Comparison of ENCODE assay signal across 19 mouse cellular contexts in genomic region chr2:145920941-145921650, GRCm38 (mm10). TPM values are rescaled to one million over a fixed set of nuclear protein-coding genes. Genes with fewer than 3 reads are reported as not detected.
A peak's percentile ranks its signal among the peaks of the same experiment; 100 is the strongest.
DNase-seq lines count a peak whose midpoint lies in the region; ATAC-seq and TF ChIP-seq lines count a peak whose summit lies in the region.
"Had no signal": no experiment of that assay in that cellular context is flagged by ENCODE, and none has a peak within 500 bp of the region (broad histone marks: within the 10 kb centered on the region; RNA-seq: fewer than 3 reads in every experiment).

No protein-coding gene starts in this region.

- CTCF ChIA-PET in Patski (lab: Charles Lee): interaction anchor here (0.9 to 1.9 kb wide), 4 partner anchors 9 to 493 kb away, joined by 3 to 10 read pairs (median 4); no protein-coding TSS in a partner anchor

- POLR2A ChIA-PET in Patski (lab: Charles Lee): no interaction called here

- H3K4me2 ChIP-seq in liver, postnatal 0 days (ENCODE audit: low read depth, low read length): no peak overlapping the region
- H3K4me2 ChIP-seq: heart, embryonic 12.5 days; liver, embryonic 15.5 days had no signal

- ATAC-seq in liver, postnatal 0 days: no peak
- no peak for ATAC-seq in Patski
- ATAC-seq in megakaryocyte-erythroid progenitor cell, adult 5-6 weeks (replicated peaks; ENCODE audit: low FRiP score, low TSS enrichment, poor library complexity, severe bottlenecking): peak; percentile 53; the same call in 1 of the 2 replicates

- no peaks in the 10 kb centered on the region for H3K27me3 ChIP-seq in liver, postnatal 0 days (ENCODE audit: insufficient read depth, low read length)
- H3K27me3 ChIP-seq in Patski: no peaks in the 10 kb centered on the region
- no peaks in the 10 kb centered on the region for H3K27me3 ChIP-seq in thymus, adult 2 months (ENCODE audit: control insufficient read depth, insufficient read depth, low read length)
- H3K27me3 ChIP-seq: heart, embryonic 12.5 days; liver, embryonic 15.5 days had no signal

- no peaks in the 10 kb centered on the region for H3K4me1 ChIP-seq in liver, postnatal 0 days (ENCODE audit: insufficient read depth)
- no peaks in the 10 kb centered on the region for H3K4me1 ChIP-seq in thymus, adult 2 months (replicated peaks; ENCODE audit: control insufficient read depth, insufficient read depth, low read length)
- H3K4me1 ChIP-seq: heart, embryonic 12.5 days; liver, embryonic 15.5 days had no signal

- H3K27ac ChIP-seq in liver, postnatal 0 days (ENCODE audit: low read depth): no peak overlapping the region
- H3K27ac ChIP-seq in thymus, adult 2 months (ENCODE audit: control insufficient read depth, insufficient read depth, low read length): no peak overlapping the region
- H3K27ac ChIP-seq: liver, embryonic 15.5 days had no signal

- peak; percentile 36; the same call in 1 of the 2 replicates for TF ChIP-seq CTCF in liver, postnatal 0 days (IDR thresholded peaks at IDR 0.05; ENCODE audit: low read depth)
- peak; percentile 55 for TF ChIP-seq CTCF in Patski (IDR thresholded peaks at IDR 0.05)
- TF ChIP-seq CTCF in thymus, adult 2 months (IDR thresholded peaks at IDR 0.05; ENCODE audit: borderline replicate concordance, control insufficient read depth, extremely low read depth, insufficient read depth, low read length, poor library complexity): no peak

- peaks cover 76% of the 10 kb centered on the region for H3K36me3 ChIP-seq in liver, postnatal 0 days (replicated peaks; ENCODE audit: insufficient read depth, low read length)
- peaks cover 78% of the 10 kb centered on the region for H3K36me3 ChIP-seq in thymus, adult 2 months (ENCODE audit: control insufficient read depth, insufficient read depth, low read length)

- H3K9ac ChIP-seq in liver, postnatal 0 days (replicated peaks): no peak overlapping the region
- H3K9ac ChIP-seq: heart, embryonic 12.5 days; liver, embryonic 15.5 days had no signal

- H3K9me3 ChIP-seq in liver, postnatal 0 days (ENCODE audit: low read length): no peaks in the 10 kb centered on the region
- H3K9me3 ChIP-seq: heart, embryonic 12.5 days; liver, embryonic 15.5 days had no signal

- WGBS in liver, postnatal 0 days (ENCODE audit: insufficient replicate concordance): 86% methylated on average over 8 of the region's 8 CpGs
- WGBS in thymus, adult 2 months: 96% methylated on average over 8 of the region's 8 CpGs

- H3K4me3 ChIP-seq in liver, postnatal 0 days (ENCODE audit: low read depth, low read length): no peak overlapping the region
- H3K4me3 ChIP-seq in thymus, adult 2 months (ENCODE audit: control insufficient read depth, insufficient read depth, low read length): no peak overlapping the region
- H3K4me3 ChIP-seq: heart, embryonic 12.5 days; liver, embryonic 15.5 days had no signal

- no peak for TF ChIP-seq EP300 in liver, postnatal 0 days (IDR thresholded peaks at IDR 0.05; ENCODE audit: low read depth)

- no peak for TF ChIP-seq POLR2A in thymus, adult 2 months (IDR thresholded peaks at IDR 0.05; ENCODE audit: control insufficient read depth, extremely low read depth, insufficient read depth, low read length, poor library complexity)

- DNase-seq in heart, adult 11 months: peak; percentile 69
- no peak for DNase-seq in heart, adult 18-20 months
- no peak for DNase-seq in liver, postnatal 0 days
- DNase-seq in liver: no peak
- DNase-seq in Patski (ENCODE audit: low read depth, low spot score): no peak
- DNase-seq in thymus, adult 2 months: no peak
- DNase-seq in adrenal gland, adult (ENCODE audit: inconsistent age in 2 of 2, low spot score in 1 of 2): no peak
- DNase-seq: adrenal gland, postnatal 10 days; cerebellum, adult 18-20 months; gastrocnemius, postnatal 10 days; heart, postnatal 4 days; kidney, adult 9 months; lung, postnatal 4 days; midbrain, embryonic 14.5 days; thymus, adult 18-20 months had no signal

- in situ Hi-C loops in Patski (cut with MboI; ENCODE audit: low pct_unique_long_range_greater_than_20kb): loop anchor here (10.0 to 25.0 kb wide), 2 partner anchors 1144 to 1334 kb away; partner anchors contain the start of genes Dtd1 and Smim26

RNA-seq across cellular contexts. Expression of gene Cfap61, which starts 13.5 kb away (rescaled TPM):
- 1 to 10 TPM in 1 of 2 experiments, under 1 TPM in 1; 0.37 to 1.2 TPM for total RNA-seq in heart, adult 18-20 months (2021)
- 0.05 TPM in 1 of 2 replicates, not detected in the other for polyA plus RNA-seq in liver, postnatal 0 days (2015; fragmentation: Nextera tagmentation; extraction: Ambion mirVana)
- 0.64 TPM for polyA plus RNA-seq in Patski (2021)
- not detected in 2 replicates for total RNA-seq in megakaryocyte-erythroid progenitor cell, adult 5-6 weeks (2014; fragmentation: Nextera tagmentation)
- not detected in 2 replicates for total RNA-seq in megakaryocyte-erythroid progenitor cell, adult 5-6 weeks (2017)
- polyA plus RNA-seq in thymus, adult 2 months (2012; rRNA removed): 0.23 TPM in 1 of 2 replicates, not detected in the other
- polyA plus RNA-seq: liver, embryonic 15.5 days; urinary bladder, adult 2 months had no signal

RNA-seq across cellular contexts. Expression of gene Crnkl1, which starts 13.7 kb away (rescaled TPM):
- total RNA-seq in heart, adult 18-20 months (2021): 10 to 100 TPM; 18.0 to 19.7 TPM
- polyA plus RNA-seq in liver, postnatal 0 days (2015; fragmentation: Nextera tagmentation; extraction: Ambion mirVana): 9.7 and 10.7 TPM in 2 replicates
- 26.1 TPM for polyA plus RNA-seq in Patski (2021)
- 27.6 and 33.1 TPM in 2 replicates for total RNA-seq in megakaryocyte-erythroid progenitor cell, adult 5-6 weeks (2014; fragmentation: Nextera tagmentation)
- total RNA-seq in megakaryocyte-erythroid progenitor cell, adult 5-6 weeks (2017): 86.4 and 91.4 TPM in 2 replicates
- 20.2 and 30.9 TPM in 2 replicates for polyA plus RNA-seq in thymus, adult 2 months (2012; rRNA removed)

RNA-seq across cellular contexts. Expression of gene Naa20, which starts 19.2 kb away (rescaled TPM):
- 10 to 100 TPM; 82.5 to 82.7 TPM for total RNA-seq in heart, adult 18-20 months (2021)
- polyA plus RNA-seq in liver, postnatal 0 days (2015; fragmentation: Nextera tagmentation; extraction: Ambion mirVana): 55.0 and 60.0 TPM in 2 replicates
- 85.8 TPM for polyA plus RNA-seq in Patski (2021)
- 60.2 and 63.9 TPM in 2 replicates for total RNA-seq in megakaryocyte-erythroid progenitor cell, adult 5-6 weeks (2014; fragmentation: Nextera tagmentation)
- total RNA-seq in megakaryocyte-erythroid progenitor cell, adult 5-6 weeks (2017): 55.0 and 65.7 TPM in 2 replicates
- 28.5 and 30.1 TPM in 2 replicates for polyA plus RNA-seq in thymus, adult 2 months (2012; rRNA removed)
